Mouse (Mus musculus) bone marrow, adult 2 months (tissue): ENCODE results near the gene Endod1. TPM values are rescaled to one million over a fixed set of nuclear protein-coding genes. Genes with fewer than 3 reads are reported as not detected.
"Not testable (repeated sequence)": the region's sequence is repeated elsewhere in the genome, so short reads cannot be mapped to it uniquely, and the experiment has no call there.

Experiments
- H3K27ac ChIP-seq: fragments of 200-500 bp; 2 replicates; pipeline ENCODE4 v1.5.1; 2012; ENCODE audit warnings: low read depth, mild to moderate bottlenecking, control low read depth, inconsistent platforms, low read length; ENCODE audit not compliant: control insufficient read depth, poor library complexity, insufficient read depth
- H3K4me1 ChIP-seq: fragments of 200-500 bp; 2 replicates; pipeline ENCODE4 v1.6.1; 2011; ENCODE audit warnings: low read length; ENCODE audit not compliant: control insufficient read depth, insufficient read depth
- H3K4me3 ChIP-seq: fragments of 200-500 bp; replicated peaks from 2 replicates; pipeline ENCODE3; 2011; ENCODE audit warnings: mild to moderate bottlenecking, low read depth, low read length, control low read depth; ENCODE audit not compliant: control insufficient read depth
- CTCF ChIP-seq: fragments of 200-500 bp; IDR thresholded peaks from 2 replicates; pipeline ENCODE4 v1.5.1; 2011; ENCODE audit warnings: low read length, control low read depth; ENCODE audit not compliant: control insufficient read depth, insufficient read depth
- POLR2A ChIP-seq: fragments of 200-500 bp; IDR thresholded peaks from 2 replicates; pipeline ENCODE4 v1.6.1; 2011; ENCODE audit warnings: low read depth, mild to moderate bottlenecking, control low read depth, low read length, borderline replicate concordance; ENCODE audit not compliant: control insufficient read depth
- WGBS: fragments of 180-500 bp; shearing (Covaris S2); methylation state at CpG from one replicate; pipeline ENCODE4 v1.1.7; 2018; 5-methylcytosine and 5-hydroxymethylcytosine counted together
- polyA plus RNA-seq: library from polyadenylated mRNA; stranded (reverse); fragments of >200 nt; gene quantifications from 2 replicates; pipeline ENCODE4 v1.2.4, GENCODE M21; 2011; ENCODE audit warnings: low replicate concordance; ENCODE audit not compliant: missing spikeins, insufficient read depth, insufficient read length

The Endod1 gene
- polyA plus RNA-seq, 1 experiment: 25.0 TPM

DNA sequence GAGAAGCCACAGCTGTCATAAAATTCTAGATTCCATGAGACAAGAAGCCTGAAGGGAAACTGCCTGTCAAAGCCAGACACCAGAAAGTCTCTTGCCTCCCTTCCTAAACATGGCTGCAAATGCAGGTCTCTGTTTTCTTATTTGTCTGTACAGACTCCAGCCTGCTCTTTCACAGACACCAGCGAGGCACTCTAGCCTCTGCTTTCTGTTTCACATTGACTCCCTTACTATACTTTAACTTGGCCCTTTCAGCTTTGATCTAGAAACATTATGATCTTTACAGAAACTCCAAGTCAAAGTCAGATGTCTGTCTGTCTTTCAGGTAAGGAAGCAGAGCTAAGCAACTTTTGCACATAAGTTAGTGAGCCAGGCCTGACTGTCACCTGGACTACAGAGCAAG lies 29.0 kb downstream of the Endod1 start:
- no peak overlapping the region for H3K4me3 ChIP-seq
- TF ChIP-seq POLR2A (no peak), CTCF (no peak)
- peaks cover 3% of the 10 kb centered on the region for H3K4me1 ChIP-seq
- no peak overlapping the region for H3K27ac ChIP-seq
- 92% methylated on average over 1 of the region's 1 CpGs for WGBS

DNA sequence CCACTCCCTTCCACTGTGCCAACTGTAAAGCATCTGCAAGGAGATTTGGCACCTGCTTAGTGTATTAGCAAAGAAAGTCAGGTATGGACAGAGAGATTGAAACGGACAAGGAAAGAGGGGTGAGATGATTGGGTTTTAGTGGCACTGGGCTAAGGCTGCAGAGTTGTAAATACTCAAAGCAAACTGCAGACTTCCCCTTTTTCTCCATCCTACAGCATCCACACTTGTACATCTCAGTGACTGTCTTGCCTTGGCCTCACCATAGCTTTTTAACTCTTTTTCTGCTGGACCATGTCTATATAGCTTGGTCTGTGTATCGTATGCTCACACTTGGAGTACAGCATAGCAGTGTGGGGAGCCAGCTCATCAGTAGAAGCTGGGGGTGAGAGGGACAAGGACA lies 30.5 kb downstream of the Endod1 start:
- 49% methylated on average over 2 of the region's 2 CpGs for WGBS
- Histone ChIP-seq H3K27ac (no peak overlapping the region), H3K4me3 (no peak overlapping the region), H3K4me1 (peaks cover 3% of the 10 kb centered on the region)
- no peak for TF ChIP-seq POLR2A
- no peak for TF ChIP-seq CTCF

DNA sequence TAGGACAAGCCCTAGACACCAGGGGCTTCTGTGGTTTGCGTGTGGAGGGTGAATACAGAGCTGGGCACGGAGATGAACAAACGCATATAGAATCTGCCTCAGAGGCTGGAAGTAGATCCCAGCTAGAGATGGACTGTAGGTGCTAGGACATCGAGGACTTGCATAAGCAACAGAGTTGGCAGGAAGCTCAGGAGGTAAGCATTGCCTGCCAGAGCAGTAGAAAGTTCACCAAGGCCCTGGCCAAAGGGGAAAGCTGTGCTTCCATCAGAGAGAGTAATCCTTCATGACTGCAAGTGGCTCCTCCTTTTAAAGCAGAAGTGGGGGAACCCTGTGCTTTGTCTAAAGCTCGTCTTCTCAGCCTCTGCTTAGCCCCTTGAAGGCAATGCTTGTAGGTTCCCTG lies 31.9 kb downstream of the Endod1 start:
- no peaks in the 10 kb centered on the region for H3K4me1 ChIP-seq
- H3K4me3 ChIP-seq: no peak overlapping the region
- H3K27ac ChIP-seq: no peak overlapping the region
- 74% methylated on average over 5 of the region's 5 CpGs for WGBS
- TF ChIP-seq CTCF: no peak
- no peak for TF ChIP-seq POLR2A

DNA sequence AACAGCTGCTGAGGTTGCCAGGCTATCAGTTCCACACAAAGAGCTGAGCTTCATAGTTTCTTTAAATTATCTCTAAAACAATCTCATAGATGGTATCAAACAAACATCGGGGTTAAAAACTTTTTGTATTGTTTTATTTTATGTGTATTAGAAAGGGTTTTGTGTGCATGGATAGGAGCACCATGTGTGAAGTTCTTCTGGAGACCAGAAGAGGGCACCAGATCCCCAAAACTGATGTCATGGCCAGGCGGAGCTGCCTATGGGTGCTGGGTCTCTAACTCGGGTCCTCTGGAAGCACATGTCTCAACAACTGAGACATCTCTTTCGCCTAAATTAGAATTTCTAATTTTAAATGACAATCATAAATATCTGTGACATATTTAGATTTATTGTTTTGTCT lies 32.9 kb downstream of the Endod1 start:
- no peak overlapping the region for H3K27ac ChIP-seq
- 43% methylated on average over 4 of the region's 4 CpGs for whole genome bisulfite sequencing
- no peak overlapping the region for H3K4me3 ChIP-seq
- TF ChIP-seq CTCF (peak; percentile 72), POLR2A (no peak)
- H3K4me1 ChIP-seq: no peaks in the 10 kb centered on the region

DNA sequence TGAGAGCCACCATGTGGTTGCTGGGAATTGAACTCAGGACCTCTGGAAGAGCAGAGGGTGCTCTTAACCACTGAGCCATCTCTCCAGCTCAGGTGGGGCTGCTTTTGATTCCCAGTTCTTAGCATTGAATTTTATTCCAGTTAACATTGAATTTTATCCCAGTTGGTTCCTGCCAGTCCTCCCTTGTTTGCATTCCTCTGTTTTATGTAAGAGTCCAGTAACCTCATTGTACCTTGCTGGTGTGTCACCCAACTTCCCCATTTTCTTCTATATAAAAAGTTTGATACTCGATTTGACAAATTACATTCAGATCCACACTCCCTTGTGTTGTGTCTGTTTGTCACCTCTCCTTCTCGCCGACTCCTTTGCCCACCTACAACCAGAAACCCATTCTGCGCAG lies 35.4 kb downstream of the Endod1 start:
- not testable (repeated sequence) for H3K27ac ChIP-seq, H3K4me3 ChIP-seq, H3K4me1 ChIP-seq
- WGBS: 71% methylated on average over 4 of the region's 4 CpGs

DNA sequence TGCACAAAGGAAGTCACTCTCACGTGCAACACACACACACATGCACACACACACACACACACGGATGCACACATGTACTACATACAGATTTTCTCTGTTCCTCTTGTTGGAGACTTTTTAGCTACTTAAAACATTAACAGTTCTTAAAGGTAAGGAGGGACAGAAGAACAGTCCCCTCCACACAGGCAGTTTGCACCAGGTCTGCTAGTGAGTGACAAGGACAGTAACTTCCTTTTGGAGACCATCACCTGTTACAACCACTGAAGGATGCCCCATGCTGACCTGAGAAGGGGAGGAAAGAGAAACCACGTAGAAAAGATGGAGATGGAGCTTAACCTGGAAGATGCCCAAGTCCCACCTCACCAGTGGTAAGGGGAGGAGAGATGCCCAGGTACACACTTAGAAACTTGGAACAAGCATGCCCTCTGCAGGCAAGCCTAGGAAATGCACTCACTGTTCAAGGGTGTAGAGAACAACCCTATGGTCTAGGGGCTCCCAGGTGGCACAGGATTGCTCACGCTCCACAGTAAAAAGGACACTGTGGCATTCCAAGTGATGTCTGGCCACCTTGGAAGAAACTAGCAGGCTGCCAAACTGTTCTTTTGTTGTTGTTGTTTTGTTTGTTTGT lies 39.2 kb downstream of the Endod1 start:
- 51% methylated on average over 4 of the region's 4 CpGs for WGBS
- H3K27ac ChIP-seq: no peak overlapping the region
- H3K4me1 ChIP-seq: no peaks in the 10 kb centered on the region
- TF ChIP-seq CTCF (peak; percentile 74), POLR2A (no peak)
- H3K4me3 ChIP-seq: no peak overlapping the region

DNA sequence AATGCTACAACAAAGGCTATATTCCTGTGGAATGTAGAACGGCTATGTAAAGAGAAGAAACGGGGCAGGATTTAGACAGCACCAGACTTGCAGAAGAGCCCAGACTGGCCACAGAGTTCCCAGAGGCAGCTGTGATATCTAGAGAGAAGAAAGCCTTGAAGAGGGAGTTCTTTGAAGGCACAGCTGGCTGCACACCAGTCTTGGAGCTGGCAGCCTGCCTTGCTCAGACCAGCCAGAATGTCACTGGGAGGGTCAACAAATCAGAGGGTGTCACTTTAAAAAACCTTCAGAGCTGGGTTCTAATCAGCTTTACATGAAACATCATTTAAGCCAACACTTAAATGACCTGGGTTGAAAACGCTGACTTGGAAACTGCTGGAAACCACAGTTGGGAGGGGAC lies 42.6 kb downstream of the Endod1 start:
- Histone ChIP-seq H3K4me1 (no peaks in the 10 kb centered on the region; the same call in 1 of the 2 replicates), H3K27ac (no peak overlapping the region), H3K4me3 (no peak overlapping the region)
- no peak for TF ChIP-seq POLR2A
- no peak for TF ChIP-seq CTCF
- 70% methylated on average over 3 of the region's 3 CpGs for WGBS

DNA sequence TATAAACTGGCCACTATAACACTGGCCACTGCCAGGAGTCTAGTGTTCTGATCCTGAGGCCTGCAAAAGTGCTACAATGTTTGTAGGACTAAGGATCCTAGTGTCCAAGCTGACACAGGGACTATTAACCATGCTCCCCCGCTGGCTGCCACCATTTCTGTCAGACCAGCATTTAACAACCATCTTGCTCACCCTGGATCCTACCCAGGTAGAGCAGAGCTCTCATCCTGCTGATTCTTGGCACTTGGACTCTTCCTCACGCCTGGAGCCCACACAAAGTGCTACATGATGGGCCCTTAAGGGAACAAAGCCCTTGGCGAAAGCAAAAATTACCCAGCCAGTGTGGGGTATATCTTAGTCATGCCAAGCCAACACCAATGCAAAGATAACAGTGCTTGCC lies 44.4 kb downstream of the Endod1 start:
- Histone ChIP-seq H3K4me3 (no peak overlapping the region), H3K4me1 (no peaks in the 10 kb centered on the region; the same call in 1 of the 2 replicates), H3K27ac (no peak overlapping the region)
- 79% methylated on average over 3 of the region's 3 CpGs for WGBS
- TF ChIP-seq CTCF (no peak), POLR2A (no peak)

DNA sequence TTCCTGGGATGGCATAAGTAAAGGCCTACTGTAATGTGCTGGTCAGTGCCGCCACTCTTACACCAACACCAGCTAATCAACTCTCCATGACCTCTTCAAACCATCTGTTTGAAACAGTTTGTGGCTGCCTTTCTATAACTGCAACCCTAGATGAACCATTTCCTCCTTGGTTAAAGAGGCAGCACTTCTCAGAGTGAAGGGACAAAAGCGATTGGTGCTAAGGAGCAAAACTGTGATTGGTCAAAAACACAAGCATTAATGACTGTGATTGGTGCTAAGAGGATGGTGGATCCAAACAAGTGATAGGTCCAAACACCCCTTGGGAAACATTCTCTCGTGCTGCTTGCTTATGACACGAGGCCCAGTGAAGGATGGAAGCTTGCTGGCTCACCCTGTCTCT lies 45.5 kb downstream of the Endod1 start:
- 75% methylated on average over 4 of the region's 4 CpGs for WGBS
- Histone ChIP-seq H3K4me3 (no peak overlapping the region), H3K27ac (no peak overlapping the region), H3K4me1 (no peaks in the 10 kb centered on the region; the same call in 1 of the 2 replicates)
- no peak for TF ChIP-seq CTCF
- no peak for TF ChIP-seq POLR2A
